Mouse (Mus musculus): Measurements from ENCODE around the gene Tcta. TPM values are rescaled to one million over a fixed set of nuclear protein-coding genes. Genes with fewer than 3 reads are reported as not detected.

Tcta gene
- polyA plus RNA-seq, 1 experiment from 2014 or later: 30.2 TPM

- no peak for DNase-seq (ENCODE audit: low read depth, low spot score)
Measured at GRCm38 (mm10) chr9:108263131-108263681, 42.8 kb downstream of the Tcta start.

GRCm38 (mm10) chr9:108262494-108263049, 43.4 kb downstream of the Tcta start:
- POLR2A ChIA-PET: interaction anchor here (1.2 to 2.3 kb wide), 3 partner anchors 13 to 184 kb away, joined by 3 to 5 read pairs (median 3); no protein-coding TSS in a partner anchor
- no peaks in the 10 kb centered on the region for H3K27me3 ChIP-seq
- in situ Hi-C loops (cut with MboI; ENCODE audit: low pct_unique_long_range_greater_than_20kb): no loop called here
- CTCF ChIA-PET: interaction anchor here (0.6 to 1.7 kb wide), 2 partner anchors 11 to 23 kb away, joined by 3 to 5 read pairs; no protein-coding TSS in a partner anchor
- DNase-seq (ENCODE audit: low read depth, low spot score) (no peak), ATAC-seq (no peak)
- TF ChIP-seq CTCF (IDR thresholded peaks at IDR 0.05): no peak

More at GRCm38 (mm10) chr9:108263131-108263681, 42.8 kb downstream of the Tcta start:
- peak; percentile 34 for ATAC-seq
- H3K27me3 ChIP-seq: no peaks in the 10 kb centered on the region
- TF ChIP-seq CTCF (IDR thresholded peaks at IDR 0.05): no peak
- CTCF ChIA-PET: interaction anchor here (0.6 to 1.8 kb wide), 2 partner anchors 10 to 21 kb away, joined by 3 read pairs; no protein-coding TSS in a partner anchor
- POLR2A ChIA-PET: interaction anchor here (0.7 to 2.3 kb wide), 7 partner anchors 9 to 184 kb away, joined by 3 to 5 read pairs (median 3); partner anchors contain the start of gene Gpx1
- in situ Hi-C loops (cut with MboI; ENCODE audit: low pct_unique_long_range_greater_than_20kb): no loop called here

- no peak for TF ChIP-seq CTCF (IDR thresholded peaks at IDR 0.05)
- in situ Hi-C loops (cut with MboI; ENCODE audit: low pct_unique_long_range_greater_than_20kb): no loop called here
- no peaks in the 10 kb centered on the region for H3K27me3 ChIP-seq
- DNase-seq (ENCODE audit: low read depth, low spot score) (no peak), ATAC-seq (no peak)
- ChIA-PET CTCF (interaction anchor here (0.9 to 1.7 kb wide), 3 partner anchors 22 to 36 kb away, joined by 3 to 6 read pairs (median 5); no protein-coding TSS in a partner anchor), POLR2A (no interaction called here)
Measured at GRCm38 (mm10) chr9:108261865-108262264, 44.1 kb downstream of the Tcta start.

- POLR2A ChIA-PET: interaction anchor here (0.6 kb wide), 1 partner anchor 156 kb away, joined by 4 read pairs; no protein-coding TSS in a partner anchor
- DNase-seq (ENCODE audit: low read depth, low spot score) (no peak), ATAC-seq (no peak)
- no peak for TF ChIP-seq CTCF (IDR thresholded peaks at IDR 0.05)
- no peaks in the 10 kb centered on the region for H3K27me3 ChIP-seq
- CTCF ChIA-PET: interaction anchor here (0.9 to 2.5 kb wide), 10 partner anchors 9 to 56 kb away, joined by 3 to 6 read pairs (median 4); no protein-coding TSS in a partner anchor
- in situ Hi-C loops (cut with MboI; ENCODE audit: low pct_unique_long_range_greater_than_20kb): no loop called here
Measured at GRCm38 (mm10) chr9:108260526-108260925, 45.4 kb downstream of the Tcta start.

Other genes starting within 250 kb of the Tcta start
- gene Mst1, start 225.7 kb downstream of the Tcta start, polyA plus RNA-seq (2021): 0.14 TPM
- 52.2 TPM for gene Rnf123, start 222.8 kb downstream of the Tcta start, polyA plus RNA-seq (2021)
- 93.3 TPM for gene Apeh, start 211.6 kb downstream of the Tcta start, polyA plus RNA-seq (2021)
- 0.08 TPM for gene Bsn, start 115.8 kb downstream of the Tcta start, polyA plus RNA-seq (2021)
- gene Dag1, start 42.2 kb downstream of the Tcta start, polyA plus RNA-seq (2021): 336 TPM
- 30.9 TPM for gene Nicn1, start 15.7 kb downstream of the Tcta start, polyA plus RNA-seq (2021)
- gene Amt, start 9.3 kb downstream of the Tcta start, polyA plus RNA-seq (2021): 6.0 TPM
- 353 TPM for gene Rhoa, start within 50 bp of the Tcta start, polyA plus RNA-seq (2021)
- gene Gpx1, start 32.7 kb upstream of the Tcta start, polyA plus RNA-seq (2021): 372 TPM
- 82.1 TPM for gene Usp4, start 41.7 kb upstream of the Tcta start, polyA plus RNA-seq (2021)
- 0.82 TPM for gene 1700102P08Rik, start 86.6 kb upstream of the Tcta start, polyA plus RNA-seq (2021)
- gene Ccdc36, start 122.3 kb upstream of the Tcta start, polyA plus RNA-seq (2021): not detected
- not detected for gene BC048562, start 130.3 kb upstream of the Tcta start, polyA plus RNA-seq (2021)
- 33.0 TPM for gene Ccdc71, start 154.4 kb upstream of the Tcta start, polyA plus RNA-seq (2021)
- 20.8 TPM for gene Klhdc8b, start 155.4 kb upstream of the Tcta start, polyA plus RNA-seq (2021)
- 131 TPM for gene Lamb2, start 173.6 kb upstream of the Tcta start, polyA plus RNA-seq (2021)
- 142 TPM for gene Usp19, start 184.4 kb upstream of the Tcta start, polyA plus RNA-seq (2021)
- 156 TPM for gene Qars, start 201.5 kb upstream of the Tcta start, polyA plus RNA-seq (2021)
- 93.1 TPM for gene Qrich1, start 210.6 kb upstream of the Tcta start, polyA plus RNA-seq (2021)